Mouse (Mus musculus) thymus, adult 18-20 months (tissue): Measurements from ENCODE around the gene Micu1.
A peak's percentile ranks its signal among the peaks of the same experiment; 100 is the strongest.

Experiments
- DNase-seq, 2 experiments: peaks; one replicate each; pipeline ENCODE4 v3.0.0; 2022; ENCODE audit warnings: mixed read lengths in 2 of 2

Micu1 gene

GRCm38 (mm10) chr10:59908776-59909315 lies 206.6 kb downstream of the Micu1 start:
- DNase-seq, result no peak

- DNase-seq, result no peak
Measured at GRCm38 (mm10) chr10:59909357-59909847, 207.1 kb downstream of the Micu1 start.

- DNase-seq, result peak; percentile 80 to 92
Measured at GRCm38 (mm10) chr10:59911091-59911490, 208.8 kb downstream of the Micu1 start.

DNA sequence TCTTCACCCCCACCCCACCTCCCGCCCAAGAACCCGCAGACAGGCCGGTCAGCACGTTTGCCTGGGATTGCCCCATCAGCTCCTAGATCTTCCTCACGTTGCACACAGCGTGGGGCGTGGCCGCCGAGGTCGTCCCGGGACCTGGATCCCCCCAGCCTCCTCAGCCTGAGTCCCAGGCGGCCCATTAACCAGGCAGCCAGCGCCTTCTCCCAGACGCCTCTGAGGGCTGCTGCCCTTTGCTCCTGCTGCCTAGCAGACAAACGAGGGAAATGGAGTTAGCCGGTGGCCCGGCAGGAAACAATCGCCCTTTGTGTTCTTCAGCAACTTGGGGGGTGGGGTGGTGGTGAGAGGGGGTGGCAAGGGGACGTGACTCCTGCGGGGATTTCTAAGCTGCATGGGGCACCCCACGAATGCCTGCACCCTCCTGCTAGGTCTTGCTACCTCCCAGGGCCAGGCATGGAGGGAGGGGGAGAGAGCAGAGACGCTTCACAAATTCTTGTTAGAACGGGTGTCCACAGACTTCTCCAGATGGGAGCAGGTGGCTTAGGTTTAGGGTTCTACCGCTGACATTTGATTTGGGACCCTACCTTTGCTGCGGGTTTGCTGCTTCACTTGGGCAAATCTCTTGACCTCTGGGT lies 209.4 kb downstream of the Micu1 start:
- DNase-seq, result no peak
